Mouse (Mus musculus) liver, postnatal 0 days (tissue): Measurements from ENCODE around the gene Dlgap4. TPM values are rescaled to one million over a fixed set of nuclear protein-coding genes. Genes with fewer than 3 reads are reported as not detected.
"Not testable (repeated sequence)": the region's sequence is repeated elsewhere in the genome, so short reads cannot be mapped to it uniquely, and the experiment has no call there.

ENCODE experiments used
- ATAC-seq: fragments of 200-750 bp; cut with Nextera tagmentation; 2 replicates; pipeline ENCODE4 v1.8.0; 2017; ENCODE audit warnings: mild to moderate bottlenecking, moderate library complexity
- DNase-seq: peaks from one replicate; pipeline ENCODE4 v3.0.0-alpha.2; 2016
- H3K27ac ChIP-seq: fragments of 300-500 bp; sonication (generic); 2 replicates; pipeline ENCODE4 v1.5.1; 2014; ENCODE audit warnings: antibody characterized with exemption, moderate library complexity, mild to moderate bottlenecking, low read depth
- H3K27me3 ChIP-seq: fragments of 300-500 bp; sonication (generic); 2 replicates; pipeline ENCODE4 v1.6.1; 2014; ENCODE audit warnings: low read length, control low read depth, mixed read lengths; ENCODE audit not compliant: insufficient read depth
- H3K36me3 ChIP-seq: fragments of 300-500 bp; sonication (generic); replicated peaks from 2 replicates; pipeline ENCODE4 v1.6.1; 2014; ENCODE audit warnings: mild to moderate bottlenecking, control low read depth, low read length, moderate library complexity, mixed read lengths; ENCODE audit not compliant: insufficient read depth
- H3K4me1 ChIP-seq: fragments of 300-500 bp; sonication (generic); 2 replicates; pipeline ENCODE4 v1.6.1; 2014; ENCODE audit warnings: antibody characterized with exemption, mild to moderate bottlenecking, control low read depth; ENCODE audit not compliant: insufficient read depth
- H3K4me2 ChIP-seq: fragments of 300-500 bp; sonication (generic); 2 replicates; pipeline ENCODE4 v1.6.1; 2014; ENCODE audit warnings: low read depth, mild to moderate bottlenecking, low read length, moderate library complexity, mixed read lengths
- H3K4me3 ChIP-seq: fragments of 300-500 bp; sonication (generic); 2 replicates; pipeline ENCODE4 v1.5.1; 2014; ENCODE audit warnings: low read depth, low read length
- H3K9ac ChIP-seq: fragments of 300-500 bp; sonication (generic); replicated peaks from 2 replicates; pipeline ENCODE4 v1.6.1; 2014; ENCODE audit warnings: mild to moderate bottlenecking, moderate library complexity
- H3K9me3 ChIP-seq: fragments of 300-500 bp; sonication (generic); 2 replicates; pipeline ENCODE4 v1.6.1; 2016; ENCODE audit warnings: mild to moderate bottlenecking, control low read depth, low read length, mixed read lengths
- CTCF ChIP-seq: sonication (generic); IDR thresholded peaks from 2 replicates; pipeline ENCODE4 v1.5.1; 2016; ENCODE audit warnings: antibody characterized with exemption, low read depth
- EP300 ChIP-seq: IDR thresholded peaks from 2 replicates; pipeline ENCODE4 v1.6.1; 2016; ENCODE audit warnings: antibody characterized with exemption, low read depth, mild to moderate bottlenecking
- WGBS: fragments of 180-500 bp; shearing (Covaris S2); extraction: QIAGEN DNeasy Blood & Tissue Kit; methylation state at CpG from one replicate; pipeline ENCODE4 v1.1.7; 2014; ENCODE audit not compliant: insufficient replicate concordance; 5-methylcytosine and 5-hydroxymethylcytosine counted together
- polyA plus RNA-seq: library from polyadenylated mRNA; unstranded; fragments of >200 nt; fragmentation: Nextera tagmentation; extraction: Ambion mirVana; gene quantifications from 2 replicates; pipeline ENCODE4 v1.2.1, GENCODE M21; 2015

Gene Dlgap4
- polyA plus RNA-seq, 1 experiment from 2014 or later, result 10.7 TPM

- Histone ChIP-seq H3K27ac (no peak overlapping the region), H3K4me1 (peaks cover 10% of the 10 kb centered on the region), H3K27me3 (no peaks in the 10 kb centered on the region), H3K4me2 (no peak overlapping the region), H3K36me3 (no peaks in the 10 kb centered on the region), H3K4me3 (no peak overlapping the region), H3K9ac (no peak overlapping the region), H3K9me3 (no peaks in the 10 kb centered on the region; the same call in 1 of the 2 replicates)
- ATAC-seq (no peak), DNase-seq (no peak)
- TF ChIP-seq EP300, result no peak
- no peak for TF ChIP-seq CTCF
- 85% methylated on average over 5 of the region's 5 CpGs for WGBS
Measured at GRCm38 (mm10) chr2:156787090-156787775, 173.7 kb downstream of the Dlgap4 start.

- Histone ChIP-seq H3K36me3 (no peaks in the 10 kb centered on the region), H3K9me3 (no peaks in the 10 kb centered on the region; the same call in 1 of the 2 replicates), H3K4me3 (no peak overlapping the region), H3K4me2 (no peak overlapping the region), H3K27me3 (no peaks in the 10 kb centered on the region), H3K27ac (no peak overlapping the region), H3K4me1 (peaks cover 6% of the 10 kb centered on the region), H3K9ac (no peak overlapping the region)
- no peak for DNase-seq
- TF ChIP-seq EP300, result no peak
- TF ChIP-seq CTCF, result peak; percentile 60
- 27% methylated on average over 3 of the region's 3 CpGs for WGBS
- ATAC-seq, result no peak
Measured at GRCm38 (mm10) chr2:156787776-156788105, 174.2 kb downstream of the Dlgap4 start.

GRCm38 (mm10) chr2:156788836-156789235 lies 175.3 kb downstream of the Dlgap4 start:
- H3K4me2 ChIP-seq, result no peak overlapping the region
- no peak overlapping the region for H3K9ac ChIP-seq
- no peaks in the 10 kb centered on the region for H3K27me3 ChIP-seq
- H3K4me3 ChIP-seq, result no peak overlapping the region
- 72% methylated on average over 1 of the region's 1 CpGs for WGBS
- no peaks in the 10 kb centered on the region for H3K4me1 ChIP-seq
- DNase-seq (no peak), ATAC-seq (no peak)
- no peak for TF ChIP-seq EP300
- TF ChIP-seq CTCF, result no peak
- no peaks in the 10 kb centered on the region for H3K36me3 ChIP-seq
- no peaks in the 10 kb centered on the region; the same call in 1 of the 2 replicates for H3K9me3 ChIP-seq
- no peak overlapping the region for H3K27ac ChIP-seq

GRCm38 (mm10) chr2:156798516-156798915 lies 185.0 kb downstream of the Dlgap4 start:
- H3K4me2 ChIP-seq, result no peak overlapping the region
- H3K4me1 ChIP-seq, result no peaks in the 10 kb centered on the region
- 81% methylated on average over 1 of the region's 1 CpGs for WGBS
- H3K27ac ChIP-seq, result no peak overlapping the region
- H3K27me3 ChIP-seq, result no peaks in the 10 kb centered on the region
- H3K9ac ChIP-seq, result no peak overlapping the region
- no peak overlapping the region for H3K4me3 ChIP-seq
- ATAC-seq, result no peak
- TF ChIP-seq CTCF (no peak), EP300 (no peak)
- peaks cover 4% of the 10 kb centered on the region; the same call in 1 of the 2 replicates for H3K9me3 ChIP-seq
- H3K36me3 ChIP-seq, result no peaks in the 10 kb centered on the region
- no peak for DNase-seq

- Histone ChIP-seq H3K36me3 (no peaks in the 10 kb centered on the region), H3K9ac (no peak overlapping the region), H3K4me2 (no peak overlapping the region), H3K27me3 (no peaks in the 10 kb centered on the region), H3K9me3 (peaks cover 4% of the 10 kb centered on the region; the same call in 1 of the 2 replicates), H3K4me3 (no peak overlapping the region), H3K27ac (no peak overlapping the region), H3K4me1 (no peaks in the 10 kb centered on the region)
- TF ChIP-seq CTCF, result no peak
- TF ChIP-seq EP300, result no peak
- 76% methylated on average over 4 of the region's 4 CpGs for WGBS
- ATAC-seq (no peak), DNase-seq (no peak)
Measured at GRCm38 (mm10) chr2:156801045-156801444, 187.5 kb downstream of the Dlgap4 start.

- not testable (repeated sequence) for H3K27me3 ChIP-seq, DNase-seq, H3K36me3 ChIP-seq, H3K9ac ChIP-seq, H3K4me1 ChIP-seq, H3K27ac ChIP-seq, H3K4me3 ChIP-seq, H3K4me2 ChIP-seq, ATAC-seq, H3K9me3 ChIP-seq
- WGBS, result 38% methylated on average over 9 of the region's 9 CpGs
Measured at GRCm38 (mm10) chr2:156802116-156802515, 188.6 kb downstream of the Dlgap4 start.
